36 mouse cellular contexts compared by ENCODE assay signal in genomic region chr12:74272545-74272944, GRCm38 (mm10). TPM values are rescaled to one million over a fixed set of nuclear protein-coding genes. Genes with fewer than 3 reads are reported as not detected.
"Had no signal": no experiment of that assay in that cellular context is flagged by ENCODE, and none has a peak within 500 bp of the region (broad histone marks: within the 10 kb centered on the region; RNA-seq: fewer than 3 reads in every experiment).

No protein-coding gene starts in this region.

- H3K9ac ChIP-seq: heart, embryonic 12.5 days; hindbrain, embryonic 12.5 days; hindbrain, embryonic 14.5 days; intestine, embryonic 15.5 days; limb, embryonic 12.5 days had no signal

- H3K36me3 ChIP-seq: heart, embryonic 12.5 days; hindbrain, embryonic 10.5 days; hindbrain, embryonic 12.5 days; intestine, embryonic 15.5 days; limb, embryonic 10.5 days; limb, embryonic 12.5 days had no signal

- H3K4me2 ChIP-seq: heart, embryonic 12.5 days; hindbrain, embryonic 12.5 days; hindbrain, embryonic 14.5 days; intestine, embryonic 15.5 days; limb, embryonic 12.5 days had no signal

- H3K27me3 ChIP-seq: heart, embryonic 12.5 days; hindbrain, embryonic 12.5 days; intestine, embryonic 15.5 days; limb, embryonic 12.5 days had no signal

- H3K9me3 ChIP-seq: heart, embryonic 12.5 days; hindbrain, embryonic 10.5 days; hindbrain, embryonic 12.5 days; intestine, embryonic 15.5 days; limb, embryonic 10.5 days; limb, embryonic 12.5 days had no signal

- ATAC-seq: hindbrain, embryonic 16.5 days; inflammation-experienced regulatory T-cells, adult 6 months; intestine, embryonic 15.5 days; intestine, postnatal 0 days had no signal

- H3K27ac ChIP-seq: heart, adult 2 months; hindbrain, embryonic 10.5 days; hindbrain, embryonic 12.5 days; hindbrain, embryonic 14.5 days; intestine, embryonic 15.5 days; layer of hippocampus, adult 2 months; left cerebral cortex, adult 2 months; limb, embryonic 10.5 days; limb, embryonic 12.5 days had no signal

- DNase-seq: gastrocnemius, postnatal 10 days; gastrocnemius, postnatal 25 days; heart, adult 2 months; heart, postnatal 10 days; heart, postnatal 4 days; kidney, adult 18-20 months; kidney, adult 8-10 months; kidney, postnatal 10 days; kidney, postnatal 25 days; kidney, postnatal 4 days; liver had no signal

- H3K4me3 ChIP-seq: heart, adult 2 months; heart, embryonic 12.5 days; hindbrain, embryonic 10.5 days; hindbrain, embryonic 12.5 days; intestine, embryonic 15.5 days; layer of hippocampus, adult 2 months; left cerebral cortex, adult 2 months; limb, embryonic 10.5 days; limb, embryonic 12.5 days had no signal

- H3K4me1 ChIP-seq: heart, embryonic 12.5 days; intestine, embryonic 15.5 days; limb, embryonic 10.5 days; limb, embryonic 12.5 days had no signal

RNA-seq across cellular contexts. Expression of gene Gm11042, which starts 43.6 kb away (rescaled TPM):
- total RNA-seq: gastrocnemius, adult 18-20 months; gastrocnemius, postnatal 10 days; gastrocnemius, postnatal 25 days; gastrocnemius, postnatal 4 days; granulocyte monocyte progenitor cell, adult 5-6 weeks; heart, adult 2 months; heart, postnatal 10 days; heart, postnatal 25 days; heart, postnatal 4 days; layer of hippocampus, adult 2 months; layer of hippocampus, postnatal 10 days; layer of hippocampus, postnatal 25 days; left cerebral cortex, adult 2 months; left cerebral cortex, postnatal 14 days; left cerebral cortex, postnatal 36 days had no signal
- polyA plus RNA-seq: heart, adult 2 months; heart, embryonic 12.5 days; heart, embryonic 14.5 days; heart, embryonic 16.5 days; hindbrain, embryonic 10.5 days; hindbrain, embryonic 12.5 days; hindbrain, embryonic 14.5 days; hindbrain, embryonic 16.5 days; inflammation-experienced regulatory T-cells, adult 6 months; intestine, embryonic 15.5 days; intestine, postnatal 0 days; kidney, embryonic 14.5 days; kidney, embryonic 16.5 days; limb, embryonic 10.5 days; limb, embryonic 12.5 days; limb, embryonic 14.5 days had no signal
